Mouse (Mus musculus) MEL (cell line): ENCODE results near the gene Eps15. TPM values are rescaled to one million over a fixed set of nuclear protein-coding genes. Genes with fewer than 3 reads are reported as not detected.

ENCODE experiments used
- DNase-seq: peaks from one replicate; pipeline ENCODE4 v3.0.0; 2011; ENCODE audit warnings: low read depth, low spot score
- H3K27ac ChIP-seq: 2 replicates; pipeline ENCODE4 v1.5.1; 2012; ENCODE audit warnings: low read depth, mild to moderate bottlenecking, control low read depth, low read length, moderate library complexity; ENCODE audit not compliant: control insufficient read depth
- H3K27me3 ChIP-seq, 2 experiments: fragments of 150-350 bp in 1 of 2; sonication (generic) in 1 of 2; 2 replicates each; pipeline ENCODE4 v1.6.1; 2012; ENCODE audit warnings: low read length in 2 of 2, mild to moderate bottlenecking in 2 of 2, improper control_type of control experiment in 1 of 2, moderate library complexity in 1 of 2; ENCODE audit not compliant: insufficient read depth in 2 of 2, control insufficient read depth in 1 of 2
- H3K36me3 ChIP-seq, 2 experiments: 2 replicates each; pipeline ENCODE4 v1.6.1; 2012 to 2014; ENCODE audit warnings: low read length in 2 of 2, improper control_type of control experiment in 1 of 2, inconsistent platforms in 1 of 2, mild to moderate bottlenecking in 1 of 2; ENCODE audit not compliant: insufficient read depth in 2 of 2, control insufficient read depth in 1 of 2
- H3K4me1 ChIP-seq, 2 experiments: fragments of 150-350 bp in 1 of 2; sonication (generic) in 1 of 2; 2 replicates each; pipeline ENCODE4 v1.6.1; 2012; ENCODE audit warnings: low read length in 2 of 2, improper control_type of control experiment in 1 of 2, mild to moderate bottlenecking in 1 of 2; ENCODE audit not compliant: insufficient read depth in 2 of 2, control insufficient read depth in 1 of 2
- H3K4me3 ChIP-seq, 2 experiments: fragments of 150-350 bp in 1 of 2; sonication (generic) in 1 of 2; 2 replicates each; pipeline ENCODE4 v1.5.1; 2012; ENCODE audit warnings: low read depth in 2 of 2, low read length in 2 of 2, mild to moderate bottlenecking in 2 of 2, moderate library complexity in 2 of 2, control low read depth in 1 of 2, improper control_type of control experiment in 1 of 2; ENCODE audit not compliant: control insufficient read depth in 1 of 2, insufficient read depth in 1 of 2
- H3K79me2 ChIP-seq: 2 replicates; pipeline ENCODE4 v1.6.1; 2012; ENCODE audit warnings: mild to moderate bottlenecking, low read length, moderate library complexity; ENCODE audit not compliant: control insufficient read depth, poor library complexity, insufficient read depth
- H3K9ac ChIP-seq: 2 replicates; pipeline ENCODE4 v1.6.1; 2012; ENCODE audit warnings: low read depth, mild to moderate bottlenecking, control low read depth, low read length, moderate library complexity; ENCODE audit not compliant: control insufficient read depth, poor library complexity, severe bottlenecking
- H3K9me3 ChIP-seq: fragments of 150-350 bp; sonication (generic); replicated peaks from 2 replicates; pipeline ENCODE4 v1.6.1; 2012; ENCODE audit warnings: mild to moderate bottlenecking, low read length, improper control_type of control experiment, moderate library complexity; ENCODE audit not compliant: insufficient read depth
- E2F4 ChIP-seq: IDR thresholded peaks from 2 replicates; pipeline ENCODE4 v1.6.1; 2011; ENCODE audit warnings: low read depth, low read length, improper control_type of control experiment, borderline replicate concordance
- EP300 ChIP-seq, 2 experiments: IDR thresholded peaks; 2 replicates each; pipeline ENCODE4 v1.6.1; 2011; ENCODE audit warnings: improper control_type of control experiment in 2 of 2, low read length in 2 of 2, low read depth in 1 of 2, mild to moderate bottlenecking in 1 of 2
- HCFC1 ChIP-seq: IDR thresholded peaks from 2 replicates; pipeline ENCODE4 v1.6.1; 2012; ENCODE audit warnings: low read depth, mild to moderate bottlenecking, inconsistent platforms, low read length, improper control_type of control experiment, moderate library complexity
- JUND ChIP-seq: IDR thresholded peaks from 2 replicates; pipeline ENCODE4 v1.6.1; 2011; ENCODE audit warnings: low read depth, mild to moderate bottlenecking, improper control_type of control experiment, low read length
- KAT2A ChIP-seq: conservative IDR thresholded peaks from 2 replicates; pipeline ENCODE4 v1.6.1; 2012; ENCODE audit warnings: low read depth, low read length, improper control_type of control experiment, inconsistent platforms
- NELFE ChIP-seq: IDR thresholded peaks from 2 replicates; pipeline ENCODE4 v1.6.1; 2011; ENCODE audit warnings: low read depth, low read length, improper control_type of control experiment
- RAD21 ChIP-seq: IDR thresholded peaks from 2 replicates; pipeline ENCODE4 v1.6.1; 2011; ENCODE audit warnings: mild to moderate bottlenecking, low read depth, low read length, improper control_type of control experiment
- SMC3 ChIP-seq: IDR thresholded peaks from 2 replicates; pipeline ENCODE4 v1.6.1; 2011; ENCODE audit warnings: low read depth, low read length, improper control_type of control experiment
- TBP ChIP-seq: IDR thresholded peaks from 2 replicates; pipeline ENCODE4 v1.8.0; 2011; ENCODE audit warnings: low read depth, low read length, improper control_type of control experiment
- TCF12 ChIP-seq: IDR thresholded peaks from 2 replicates; pipeline ENCODE4 v1.6.1; 2014; ENCODE audit warnings: low read depth, mild to moderate bottlenecking, inconsistent platforms, low read length, improper control_type of control experiment, moderate library complexity
- UBTF ChIP-seq: IDR thresholded peaks from 2 replicates; pipeline ENCODE4 v1.6.1; 2012; ENCODE audit warnings: low read depth, mild to moderate bottlenecking, inconsistent platforms, low read length, improper control_type of control experiment, moderate library complexity, borderline replicate concordance; ENCODE audit not compliant: insufficient read depth
- ZC3H11A ChIP-seq: IDR thresholded peaks from 2 replicates; pipeline ENCODE4 v1.6.1; 2012; ENCODE audit warnings: low read depth, mild to moderate bottlenecking, inconsistent platforms, low read length, improper control_type of control experiment
- ZMIZ1 ChIP-seq: IDR thresholded peaks from 2 replicates; pipeline ENCODE4 v1.6.1; 2012; ENCODE audit warnings: low read depth, mild to moderate bottlenecking, inconsistent platforms, low read length, improper control_type of control experiment, moderate library complexity
- ZNF384 ChIP-seq: IDR thresholded peaks from 2 replicates; pipeline ENCODE4 v1.6.1; 2012; ENCODE audit warnings: low read depth, mild to moderate bottlenecking, inconsistent platforms, low read length, improper control_type of control experiment
- polyA plus RNA-seq, 2 experiments: library from polyadenylated mRNA; stranded (reverse) in 1 of 2; unstranded in 1 of 2; fragments of >175 nt in 1 of 2; fragments of >200 nt in 1 of 2; gene quantifications; 2 replicates each; pipeline versions ENCODE4 v1.2.1 to v1.2.4; 2012; ENCODE audit warnings: low replicate concordance in 2 of 2, low read depth in 1 of 2; ENCODE audit not compliant: insufficient read length in 2 of 2, insufficient read depth in 1 of 2, missing spikeins in 1 of 2
- total RNA-seq: library from RNA; depleted of rRNA; stranded (reverse); fragments of 300-350 nt; gene quantifications from 2 replicates; pipeline ENCODE4 v1.2.3, GENCODE M21; 2012

Gene Eps15
- total and polyA plus RNA-seq, 3 experiments = 19.7 to 107 (median 53.3) TPM

GRCm38 (mm10) chr4:109281161-109281560, 1.1 kb downstream of the Eps15 start:
- Histone ChIP-seq H3K27ac (no peak overlapping the region), H3K79me2 (peaks cover 25% of the 10 kb centered on the region), H3K36me3 (peaks cover 0 to 18% of the 10 kb centered on the region in 2 experiments; a peak in 2 of 4 replicates), H3K4me3 (peak overlapping the region; percentile 83 to 96), H3K9ac (peak overlapping the region; percentile 95), H3K9me3 (no peaks in the 10 kb centered on the region), H3K27me3 (no peaks in the 10 kb centered on the region), H3K4me1 (peaks cover 11% of the 10 kb centered on the region in 2 experiments)
- TF ChIP-seq RAD21 (no peak), ZC3H11A (no peak), KAT2A (no peak), E2F4 (no peak), HCFC1 (no peak), SMC3 (no peak), ZMIZ1 (no peak), TCF12 (no peak), NELFE (no peak), TBP (no peak), UBTF (no peak), EP300 (IDR thresholded peaks at IDR 0.05; ENCODE audit: low read depth in 1 of 2, low read length in 2 of 2) (no peak)
- peak; percentile 53 for DNase-seq

DNA sequence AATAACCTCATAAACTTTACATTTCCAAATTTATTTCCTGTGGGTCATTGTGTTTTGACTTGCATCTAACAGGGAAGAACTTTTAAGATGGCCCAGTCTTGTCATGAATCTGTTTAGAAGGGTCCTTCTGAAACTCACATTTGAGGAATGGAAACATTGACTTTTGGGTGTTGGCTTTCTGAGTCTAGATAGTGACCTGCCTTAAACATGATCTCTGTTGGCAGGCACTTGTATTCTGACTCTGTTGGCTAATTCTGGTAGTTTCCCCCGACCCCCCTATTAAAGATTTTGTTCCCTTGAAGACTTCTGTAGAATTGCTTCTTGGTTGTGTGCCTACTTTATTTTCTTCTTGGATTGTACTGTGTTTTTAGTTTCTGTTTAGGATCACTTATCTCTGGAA, 1.9 kb downstream of the Eps15 start:
- Histone ChIP-seq H3K9me3 (no peaks in the 10 kb centered on the region), H3K36me3 (peaks cover 0 to 18% of the 10 kb centered on the region in 2 experiments; a peak in 3 of 4 replicates), H3K79me2 (peaks cover 25% of the 10 kb centered on the region), H3K27ac (no peak overlapping the region), H3K9ac (no peak overlapping the region), H3K4me1 (peaks cover 11% of the 10 kb centered on the region in 2 experiments), H3K4me3 (peak overlapping the region in 1 of 2 experiments; percentile 83; a peak in 3 of 4 replicates), H3K27me3 (no peaks in the 10 kb centered on the region)
- TF ChIP-seq NELFE = no peak
- DNase-seq = peak; percentile 53

DNA sequence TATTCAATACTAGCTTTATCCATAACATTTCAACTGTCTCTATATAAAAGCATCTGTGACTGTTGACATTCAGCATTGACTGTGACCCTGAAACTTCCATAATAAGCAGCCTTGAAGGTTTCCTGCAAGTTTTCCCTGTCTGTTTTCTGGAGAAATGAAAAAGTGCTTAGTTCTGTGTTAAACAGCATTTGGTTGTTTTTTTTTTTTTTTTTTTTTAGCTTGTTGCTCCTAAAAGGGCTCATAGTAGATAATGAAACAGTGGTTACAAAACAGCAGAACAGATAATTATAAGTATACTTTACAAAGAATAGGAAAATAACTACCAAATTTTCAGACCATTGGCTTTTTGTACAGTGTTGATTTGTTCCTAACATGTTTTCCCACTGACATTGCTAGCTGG, 14.6 kb downstream of the Eps15 start:
- no peak for DNase-seq
- no peak overlapping the region for H3K9ac ChIP-seq
- H3K27me3 ChIP-seq = no peaks in the 10 kb centered on the region

More for the DNA sequence above, 14.6 kb downstream of the Eps15 start:
- no peak overlapping the region for H3K27ac ChIP-seq
- TF ChIP-seq ZNF384 (peak; percentile 92), JUND (no peak)
- H3K4me3 ChIP-seq = no peak overlapping the region
- H3K4me1 ChIP-seq = peaks cover 2 to 12% of the 10 kb centered on the region in 2 experiments; a peak in 2 of 4 replicates
- H3K9me3 ChIP-seq = no peaks in the 10 kb centered on the region
- peaks cover 8% of the 10 kb centered on the region for H3K79me2 ChIP-seq
- H3K36me3 ChIP-seq = peaks cover 0 to 7% of the 10 kb centered on the region in 2 experiments; a peak in 3 of 4 replicates
